Mouse (Mus musculus) embryonic facial prominence, embryonic 11.5 days (tissue): ENCODE data around the gene Ppp1r14b. TPM values are rescaled to one million over a fixed set of nuclear protein-coding genes. Genes with fewer than 3 reads are reported as not detected.

Experiments used
- ATAC-seq: fragments of 200-750 bp; cut with Nextera tagmentation; replicated peaks from 2 replicates; pipeline ENCODE4 v1.8.0; 2017; ENCODE audit warnings: low read depth; ENCODE audit not compliant: insufficient number of reproducible peaks, low FRiP score, low TSS enrichment
- DNase-seq: peaks from one replicate; pipeline ENCODE4 v3.0.0-alpha.2; 2015; ENCODE audit warnings: low spot score
- H3K27ac ChIP-seq: fragments of 300-500 bp; sonication (generic); replicated peaks from 2 replicates; pipeline ENCODE4 v1.5.1; 2014; ENCODE audit warnings: mild to moderate bottlenecking, low read depth, low read length, control low read depth
- H3K27me3 ChIP-seq: fragments of 300-500 bp; sonication (generic); 2 replicates; pipeline ENCODE4 v1.6.1; 2014; ENCODE audit warnings: mild to moderate bottlenecking, low read length, moderate library complexity, mixed read lengths; ENCODE audit not compliant: control insufficient read depth, insufficient read depth
- H3K36me3 ChIP-seq: fragments of 300-500 bp; sonication (generic); replicated peaks from 2 replicates; pipeline ENCODE4 v1.6.1; 2014; ENCODE audit warnings: low read depth, mild to moderate bottlenecking, low read length, moderate library complexity, mixed read lengths; ENCODE audit not compliant: control insufficient read depth, insufficient read depth
- H3K4me1 ChIP-seq: fragments of 300-500 bp; sonication (generic); 2 replicates; pipeline ENCODE4 v1.6.1; 2014; ENCODE audit warnings: low read length, mixed read lengths; ENCODE audit not compliant: control insufficient read depth, insufficient read depth
- H3K4me2 ChIP-seq: fragments of 300-500 bp; sonication (generic); 2 replicates; pipeline ENCODE4 v1.6.1; 2014; ENCODE audit warnings: low read depth, mild to moderate bottlenecking, control low read depth, low read length, moderate library complexity
- H3K4me3 ChIP-seq: fragments of 300-500 bp; sonication (generic); 2 replicates; pipeline ENCODE4 v1.5.1; 2014; ENCODE audit warnings: low read depth, low read length, control low read depth
- H3K9ac ChIP-seq: fragments of 300-500 bp; sonication (generic); replicated peaks from 2 replicates; pipeline ENCODE4 v1.6.1; 2014; ENCODE audit warnings: mild to moderate bottlenecking, control low read depth, low read length
- H3K9me3 ChIP-seq: fragments of 300-500 bp; sonication (generic); replicated peaks from 2 replicates; pipeline ENCODE4 v1.6.1; 2016; ENCODE audit warnings: mild to moderate bottlenecking, low read length, inconsistent platforms, mixed read lengths; ENCODE audit not compliant: control insufficient read depth
- WGBS: fragments of 180-500 bp; shearing (Covaris S2); extraction: QIAGEN DNeasy Blood & Tissue Kit; methylation state at CpG from one replicate; pipeline ENCODE4 v1.1.7; 2014; 5-methylcytosine and 5-hydroxymethylcytosine counted together
- polyA plus RNA-seq: library from polyadenylated mRNA; unstranded; fragments of >200 nt; fragmentation: Nextera tagmentation; extraction: Ambion mirVana; gene quantifications from 2 replicates; pipeline ENCODE4 v1.2.1, GENCODE M21; 2014

Gene Ppp1r14b
- polyA plus RNA-seq, 1 experiment from 2014 or later = 268 TPM

DNA sequence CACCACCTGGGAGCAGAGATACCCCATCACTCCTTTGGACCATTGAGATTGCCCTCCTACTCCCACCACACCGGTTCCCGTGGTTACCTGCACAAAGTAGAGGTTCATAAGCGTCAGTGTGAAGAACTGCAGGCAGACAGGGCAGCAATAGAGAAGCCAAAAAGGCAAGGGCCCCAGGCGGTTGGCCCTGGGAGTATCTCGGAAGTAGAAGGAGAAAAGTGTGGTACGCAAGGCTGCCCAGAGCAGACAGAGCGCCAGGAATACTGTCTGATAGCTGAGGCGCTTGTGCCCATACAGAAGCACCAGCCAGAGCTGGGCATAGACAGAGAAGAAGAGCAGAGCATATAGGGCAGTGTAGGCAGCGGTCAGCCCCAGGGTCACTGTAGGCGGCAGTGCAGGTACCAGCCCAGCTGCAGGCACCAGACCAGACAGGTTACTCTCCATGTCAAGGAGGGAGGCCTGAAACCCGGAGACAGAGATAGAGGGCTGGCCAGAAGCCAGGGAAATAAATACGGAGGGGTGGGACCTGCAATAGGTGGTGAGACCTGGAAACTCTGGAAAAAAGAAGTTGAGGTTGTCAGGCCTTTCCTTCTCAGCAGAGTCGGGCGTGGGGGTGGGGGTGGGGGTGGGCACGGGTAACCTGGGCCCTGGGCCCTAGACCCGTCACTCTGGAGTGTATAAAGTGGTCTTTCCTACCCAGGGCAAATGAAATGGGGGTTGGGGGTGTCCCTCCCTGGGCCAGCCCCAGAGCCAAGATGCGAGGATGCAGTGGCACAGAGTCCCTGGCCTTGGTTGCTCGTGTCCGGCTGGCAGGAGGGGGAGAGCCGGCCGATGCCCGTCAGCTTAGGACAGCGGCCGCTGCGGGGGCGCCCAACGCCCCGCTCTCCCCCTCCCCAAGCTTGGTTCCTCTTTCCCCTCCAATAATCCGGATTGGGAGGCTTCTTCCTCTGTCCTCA, 34.1 kb upstream of the Ppp1r14b start:
- Histone ChIP-seq H3K4me2 (peak overlapping the region; percentile 98), H3K27ac (peak overlapping the region; percentile 35; the same call in 1 of the 2 replicates)
- WGBS = 21% methylated on average over 27 of the region's 29 CpGs

DNA sequence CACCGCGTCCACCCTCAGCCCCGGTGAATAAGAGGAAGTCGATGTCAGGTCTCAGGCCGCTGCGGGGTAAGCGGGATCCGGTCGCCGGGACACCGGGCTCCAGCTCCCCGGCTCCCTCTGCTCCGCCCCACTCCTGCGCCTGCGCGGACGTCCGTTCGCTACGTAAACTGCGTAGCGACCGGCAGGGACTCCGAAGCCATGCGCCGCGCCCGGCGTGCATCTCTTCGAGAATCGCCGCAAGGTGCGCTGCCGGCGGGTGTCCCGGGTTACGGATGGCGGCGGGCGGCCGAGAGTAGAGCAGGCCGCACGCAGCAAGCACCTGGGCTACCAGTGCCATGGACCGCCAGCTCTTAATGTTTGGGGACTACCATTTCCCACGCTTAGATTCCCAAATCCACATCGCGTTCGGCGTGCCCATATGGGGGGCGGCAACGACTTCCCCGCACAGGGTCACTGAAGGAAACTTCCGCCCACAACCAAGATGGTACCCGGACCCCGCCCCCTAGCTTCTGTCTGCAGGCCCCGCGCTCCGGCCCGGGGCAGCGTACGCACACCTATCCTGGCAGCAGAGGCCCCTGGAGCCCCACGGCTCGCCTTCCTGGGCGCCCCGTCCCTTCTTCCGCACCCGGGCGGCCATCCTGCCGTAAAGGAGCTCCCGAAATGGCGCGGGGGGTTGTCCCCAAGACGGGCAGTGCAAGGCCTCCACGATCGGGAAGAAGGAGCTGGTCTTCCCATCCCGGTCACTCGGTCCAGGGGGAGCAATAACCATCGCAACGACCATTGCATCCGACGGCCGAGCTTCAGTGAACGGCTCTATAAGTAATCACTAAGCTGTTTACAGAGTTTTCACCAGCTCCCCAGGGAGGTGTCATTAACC, 33.2 kb upstream of the Ppp1r14b start, which contains the start of gene Bad:
Gene Bad (plus strand): TSS at position 490 of the 877 bp plus-strand sequence.
- H3K4me1 ChIP-seq = no peaks in the 10 kb centered on the region
- peak within 1 kb of the TSS; percentile 91 for H3K27ac ChIP-seq
- peak within 1 kb of the TSS; percentile 98 for H3K4me2 ChIP-seq
- no peaks in the 10 kb centered on the region for H3K36me3 ChIP-seq
- no peaks in the 10 kb centered on the region for H3K27me3 ChIP-seq
- ATAC-seq (peak; percentile 71), DNase-seq (peak; percentile 95)
- H3K9me3 ChIP-seq = no peaks in the 10 kb centered on the region
- peak within 1 kb of the TSS; percentile 93 for H3K9ac ChIP-seq
- peak within 1 kb of the TSS; percentile 80 for H3K4me3 ChIP-seq
- under 1% methylated on average over 81 of the region's 83 CpGs for WGBS

More for the DNA sequence above, 34.1 kb upstream of the Ppp1r14b start:
- H3K36me3 ChIP-seq = no peaks in the 10 kb centered on the region
- no peaks in the 10 kb centered on the region for H3K9me3 ChIP-seq
- ATAC-seq (peak; percentile 40; the same call in 1 of the 2 replicates), DNase-seq (no peak)
- H3K27me3 ChIP-seq = peaks cover 6% of the 10 kb centered on the region; the same call in 1 of the 2 replicates
- H3K9ac ChIP-seq = peak overlapping the region; percentile 80
- H3K4me1 ChIP-seq = no peaks in the 10 kb centered on the region
- peak overlapping the region; percentile 80 for H3K4me3 ChIP-seq

DNA sequence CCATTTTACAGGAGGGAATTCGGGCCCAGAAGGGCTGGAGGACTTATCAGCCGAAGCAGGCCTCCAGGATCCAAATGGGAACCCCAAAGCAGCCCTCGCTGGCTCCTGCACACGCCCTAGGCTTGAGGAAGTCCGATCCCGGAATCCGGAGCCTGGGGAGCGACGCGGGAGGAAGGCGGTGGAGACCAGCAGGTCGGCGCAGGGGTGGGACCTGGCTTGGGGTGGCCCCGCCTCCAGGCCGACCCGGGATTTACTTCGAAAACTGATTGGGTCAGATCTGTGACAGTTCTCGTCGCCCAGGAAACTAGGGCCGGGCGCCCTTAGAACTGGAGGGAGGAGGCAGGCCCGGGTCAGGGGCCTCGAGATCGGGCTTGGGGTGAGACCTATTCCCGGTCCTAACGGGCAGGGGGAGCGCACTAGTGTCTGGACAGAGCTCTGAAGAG, 32.5 kb upstream of the Ppp1r14b start, which contains the start of gene Gpr137:
Gene Gpr137 (minus strand): TSS at position 232 of the 443 bp plus-strand sequence.
- WGBS = under 1% methylated on average over 27 of the region's 27 CpGs
- Histone ChIP-seq H3K4me1 (no peaks in the 10 kb centered on the region), H3K9me3 (no peaks in the 10 kb centered on the region), H3K36me3 (no peaks in the 10 kb centered on the region), H3K4me2 (peak within 1 kb of the TSS; percentile 98), H3K9ac (peak within 1 kb of the TSS; percentile 93), H3K27ac (peak within 1 kb of the TSS; percentile 91), H3K4me3 (peak within 1 kb of the TSS; percentile 80), H3K27me3 (no peaks in the 10 kb centered on the region)
- ATAC-seq (peak; percentile 76), DNase-seq (peak; percentile 91)

GRCm38 (mm10) chr19:6942764-6943163, 32.0 kb upstream of the Ppp1r14b start:
- H3K36me3 ChIP-seq = no peaks in the 10 kb centered on the region
- no peak for DNase-seq
- no peaks in the 10 kb centered on the region for H3K4me1 ChIP-seq
- H3K9ac ChIP-seq = peak overlapping the region; percentile 93
- no peaks in the 10 kb centered on the region for H3K27me3 ChIP-seq
- H3K9me3 ChIP-seq = no peaks in the 10 kb centered on the region
- H3K4me3 ChIP-seq = peak overlapping the region; percentile 80
- peak overlapping the region; percentile 91; the same call in 1 of the 2 replicates for H3K27ac ChIP-seq
- H3K4me2 ChIP-seq = peak overlapping the region; percentile 98
- 22% methylated on average over 5 of the region's 5 CpGs for WGBS
- ATAC-seq = no peak

GRCm38 (mm10) chr19:6943709-6944108, 31.1 kb upstream of the Ppp1r14b start:
- H3K27me3 ChIP-seq = no peaks in the 10 kb centered on the region
- no peak overlapping the region for H3K4me2 ChIP-seq
- no peaks in the 10 kb centered on the region for H3K4me1 ChIP-seq
- no peak overlapping the region for H3K27ac ChIP-seq
- H3K4me3 ChIP-seq = no peak overlapping the region
- ATAC-seq (no peak), DNase-seq (no peak)
- H3K36me3 ChIP-seq = no peaks in the 10 kb centered on the region
- 88% methylated on average over 6 of the region's 6 CpGs for WGBS
- no peak overlapping the region for H3K9ac ChIP-seq
- H3K9me3 ChIP-seq = no peaks in the 10 kb centered on the region

- Histone ChIP-seq H3K9me3 (no peaks in the 10 kb centered on the region), H3K4me2 (no peak overlapping the region), H3K36me3 (no peaks in the 10 kb centered on the region), H3K4me3 (no peak overlapping the region), H3K4me1 (peaks cover 5% of the 10 kb centered on the region), H3K9ac (no peak overlapping the region), H3K27ac (no peak overlapping the region), H3K27me3 (no peaks in the 10 kb centered on the region)
- 43% methylated on average over 4 of the region's 4 CpGs for WGBS
- no peak for DNase-seq
- no peak for ATAC-seq
Observed at GRCm38 (mm10) chr19:6947742-6948141, 27.0 kb upstream of the Ppp1r14b start.

DNA sequence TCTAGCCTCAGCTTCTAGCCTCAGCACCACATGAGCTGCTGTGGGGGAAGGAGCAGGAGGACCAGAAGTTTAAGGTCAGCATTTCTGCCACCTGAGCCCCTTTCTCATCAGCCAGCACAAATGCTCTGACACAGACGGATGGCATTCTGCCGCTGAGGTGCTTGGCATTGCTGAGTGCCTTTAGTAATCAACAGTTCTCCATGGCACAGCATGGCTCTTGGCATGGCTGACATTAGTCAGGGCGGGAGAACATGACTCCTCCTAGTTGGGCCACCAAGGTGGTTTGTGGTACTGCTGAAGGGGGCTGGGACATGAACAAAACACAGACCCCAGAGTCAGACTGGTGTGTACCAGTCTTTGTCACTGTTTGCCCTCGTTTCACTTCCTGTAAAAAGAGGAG, 26.6 kb upstream of the Ppp1r14b start:
- Histone ChIP-seq H3K4me2 (no peak overlapping the region), H3K9me3 (no peaks in the 10 kb centered on the region), H3K27ac (no peak overlapping the region), H3K4me1 (peaks cover 6% of the 10 kb centered on the region), H3K4me3 (no peak overlapping the region), H3K9ac (no peak overlapping the region), H3K27me3 (no peaks in the 10 kb centered on the region), H3K36me3 (no peaks in the 10 kb centered on the region)
- WGBS = 83% methylated on average over 4 of the region's 4 CpGs
- ATAC-seq = no peak
- no peak for DNase-seq
